Mouse (Mus musculus): ENCODE measurements around the gene Mgl2. TPM values are rescaled to one million over a fixed set of nuclear protein-coding genes. Genes with fewer than 3 reads are reported as not detected.
"Not testable (repeated sequence)": the region's sequence is repeated elsewhere in the genome, so short reads cannot be mapped to it uniquely, and the experiment has no call there.

Gene Mgl2
- polyA plus RNA-seq, 1 experiment from 2014 or later = 0.14 TPM

DNA sequence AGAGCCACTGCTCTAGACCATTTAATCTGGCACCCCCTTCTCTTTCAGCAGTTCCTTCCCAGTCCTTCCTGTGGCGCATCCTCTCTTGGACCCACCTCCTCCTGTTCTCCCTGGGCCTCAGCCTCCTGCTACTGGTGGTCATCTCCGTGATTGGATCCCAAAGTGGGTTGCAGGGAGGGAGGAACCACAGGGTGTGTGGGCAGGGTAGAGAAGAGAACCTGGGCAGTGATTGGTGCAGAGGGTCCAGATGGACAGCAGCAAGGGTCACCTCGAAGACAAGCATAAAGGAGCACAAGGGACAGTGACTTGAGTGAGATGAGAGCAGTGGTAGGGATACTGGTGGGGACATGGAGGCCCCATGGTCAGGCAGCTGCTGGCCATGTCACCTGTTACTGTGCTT, 4.9 kb downstream of the Mgl2 start:
- not testable (repeated sequence) for DNase-seq (ENCODE audit: low spot score); H3K27ac ChIP-seq (replicated peaks); H3K36me3 ChIP-seq (replicated peaks); H3K9me3 ChIP-seq; H3K4me3 ChIP-seq; H3K27me3 ChIP-seq (replicated peaks; ENCODE audit: low read depth, poor library complexity, severe bottlenecking); H3K4me1 ChIP-seq
- WGBS = 73% methylated on average over 3 of the region's 3 CpGs

DNA sequence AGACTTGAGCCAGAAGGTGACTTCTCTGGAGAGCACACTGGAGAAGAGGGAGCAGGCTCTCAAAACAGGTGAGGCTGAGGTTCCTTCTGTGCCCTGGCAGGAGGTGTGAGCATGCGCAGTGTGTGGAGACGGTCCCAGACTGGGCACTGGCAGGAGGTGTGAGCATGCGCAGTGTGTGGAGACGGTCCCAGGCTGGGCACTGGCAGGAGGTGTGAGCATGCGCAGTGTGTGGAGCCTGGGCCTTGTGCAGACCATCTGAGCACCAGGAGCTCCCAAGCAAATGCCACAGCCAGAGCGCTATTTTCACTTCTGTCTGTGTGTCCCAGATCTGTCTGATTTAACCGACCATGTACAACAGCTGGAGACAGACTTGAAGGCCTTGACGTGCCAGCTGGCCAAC, 5.8 kb downstream of the Mgl2 start:
- H3K9me3 ChIP-seq; H3K27me3 ChIP-seq (replicated peaks; ENCODE audit: low read depth, poor library complexity, severe bottlenecking); H3K36me3 ChIP-seq (replicated peaks); DNase-seq (ENCODE audit: low spot score); H3K4me1 ChIP-seq; H3K27ac ChIP-seq (replicated peaks); H3K4me3 ChIP-seq: not testable (repeated sequence)
- 91% methylated on average over 8 of the region's 8 CpGs for WGBS

DNA sequence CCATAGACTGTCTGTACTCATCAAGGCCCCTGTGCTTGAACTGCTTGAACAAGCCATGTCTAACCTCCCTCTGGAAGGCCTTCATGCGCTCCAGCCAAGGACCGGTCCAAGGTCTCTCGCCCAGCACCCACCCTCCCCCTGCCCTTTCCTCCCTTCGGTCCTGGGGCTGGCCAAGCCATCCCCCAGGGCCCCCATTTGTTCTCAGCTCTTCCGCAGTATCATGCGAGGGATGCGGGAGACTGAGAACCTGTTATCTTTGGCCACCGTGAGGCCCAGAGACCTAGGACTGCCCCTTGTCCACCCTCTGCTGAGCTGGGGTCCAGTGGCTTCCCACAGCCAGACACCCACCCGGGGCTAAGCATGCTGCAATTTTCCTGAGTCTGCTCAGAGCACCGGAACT, 9.0 kb downstream of the Mgl2 start:
- no peaks in the 10 kb centered on the region for H3K4me1 ChIP-seq
- no peaks in the 10 kb centered on the region for H3K27me3 ChIP-seq (replicated peaks; ENCODE audit: low read depth, poor library complexity, severe bottlenecking)
- H3K27ac ChIP-seq (replicated peaks) = no peak overlapping the region
- WGBS = 87% methylated on average over 10 of the region's 10 CpGs
- no peaks in the 10 kb centered on the region for H3K9me3 ChIP-seq
- DNase-seq (ENCODE audit: low spot score) = no peak
- no peaks in the 10 kb centered on the region for H3K36me3 ChIP-seq (replicated peaks)
- H3K4me3 ChIP-seq = no peak overlapping the region

DNA sequence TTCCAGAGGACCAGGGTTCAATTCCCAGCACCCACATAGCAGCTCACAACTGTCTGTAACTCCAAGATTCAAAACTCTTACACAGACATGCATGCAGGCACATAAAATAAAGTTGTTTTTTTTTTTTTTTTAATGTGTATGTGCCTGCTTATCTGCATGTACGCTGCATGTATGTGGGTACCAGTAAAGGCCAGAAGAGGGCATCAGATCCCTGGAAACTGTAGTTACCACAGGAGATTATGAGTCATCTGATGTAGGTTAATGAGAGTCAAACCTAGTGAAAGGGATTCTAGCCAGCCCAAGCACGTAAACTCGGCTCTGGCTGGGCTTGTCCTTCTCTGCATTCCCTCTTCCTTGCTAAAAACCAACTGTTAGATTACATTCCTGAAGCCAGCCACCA, 20.9 kb downstream of the Mgl2 start:
- no peak overlapping the region for H3K27ac ChIP-seq (replicated peaks)
- 75% methylated on average over 3 of the region's 3 CpGs for WGBS
- H3K36me3 ChIP-seq (replicated peaks) = no peaks in the 10 kb centered on the region
- H3K4me1 ChIP-seq = no peaks in the 10 kb centered on the region
- no peaks in the 10 kb centered on the region for H3K27me3 ChIP-seq (replicated peaks; ENCODE audit: low read depth, poor library complexity, severe bottlenecking)
- DNase-seq (ENCODE audit: low spot score) = no peak
- no peaks in the 10 kb centered on the region for H3K9me3 ChIP-seq
- H3K4me3 ChIP-seq = no peak overlapping the region

DNA sequence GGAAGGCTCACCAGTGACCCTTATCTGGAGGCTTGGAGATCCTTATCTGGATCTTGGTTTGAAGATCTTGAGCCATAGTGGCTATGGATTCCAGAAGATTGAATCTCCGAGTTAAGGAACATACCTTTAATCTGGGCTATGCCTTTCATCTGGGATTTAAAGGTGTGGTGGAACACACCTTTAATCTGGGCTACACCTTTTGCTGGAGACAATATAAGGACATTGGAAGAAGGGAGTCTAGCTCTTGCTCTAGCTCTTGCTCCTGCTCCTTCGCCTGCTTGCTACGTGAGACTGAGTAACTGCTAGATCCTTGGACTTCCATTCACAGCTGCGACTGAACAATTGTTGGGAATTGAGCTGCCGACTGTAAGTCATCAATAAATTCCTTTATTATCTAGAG, 25.8 kb downstream of the Mgl2 start, which contains the start of gene Clec10a:
TSS of gene Clec10a (plus strand) at position 301 of the 400 bp plus-strand sequence.
- not testable (repeated sequence) for DNase-seq (ENCODE audit: low spot score); H3K4me3 ChIP-seq; H3K9me3 ChIP-seq; H3K27ac ChIP-seq (replicated peaks); H3K27me3 ChIP-seq (replicated peaks; ENCODE audit: low read depth, poor library complexity, severe bottlenecking); H3K36me3 ChIP-seq (replicated peaks); H3K4me1 ChIP-seq
- no CpG with 5 or more reads among the region's 5 CpGs for WGBS

DNA sequence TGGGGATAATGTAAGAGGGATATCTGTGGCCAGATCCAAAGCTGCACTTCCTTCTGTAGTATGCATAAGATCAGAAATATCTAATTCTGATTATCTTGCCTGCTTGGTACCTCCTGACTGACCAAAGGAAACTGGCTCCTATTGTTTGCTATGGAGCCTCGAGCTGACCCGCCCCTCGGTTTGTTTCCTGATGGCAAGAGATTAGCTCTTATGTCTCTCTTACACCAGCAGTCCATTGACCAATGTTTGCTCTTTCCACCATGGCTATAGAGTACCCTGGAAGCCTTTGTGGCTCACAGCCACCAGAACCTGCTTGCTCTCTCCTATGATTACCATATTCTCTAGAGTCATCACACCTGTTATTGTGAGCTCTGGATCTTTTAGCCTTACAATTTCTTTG, 32.2 kb downstream of the Mgl2 start:
- WGBS = 75% methylated on average over 3 of the region's 3 CpGs
- DNase-seq (ENCODE audit: low spot score) = no peak
- Histone ChIP-seq H3K27me3 (replicated peaks; ENCODE audit: low read depth, poor library complexity, severe bottlenecking) (no peaks in the 10 kb centered on the region), H3K4me3 (no peak overlapping the region), H3K36me3 (replicated peaks) (no peaks in the 10 kb centered on the region), H3K9me3 (no peaks in the 10 kb centered on the region), H3K4me1 (no peaks in the 10 kb centered on the region), H3K27ac (replicated peaks) (no peak overlapping the region)

DNA sequence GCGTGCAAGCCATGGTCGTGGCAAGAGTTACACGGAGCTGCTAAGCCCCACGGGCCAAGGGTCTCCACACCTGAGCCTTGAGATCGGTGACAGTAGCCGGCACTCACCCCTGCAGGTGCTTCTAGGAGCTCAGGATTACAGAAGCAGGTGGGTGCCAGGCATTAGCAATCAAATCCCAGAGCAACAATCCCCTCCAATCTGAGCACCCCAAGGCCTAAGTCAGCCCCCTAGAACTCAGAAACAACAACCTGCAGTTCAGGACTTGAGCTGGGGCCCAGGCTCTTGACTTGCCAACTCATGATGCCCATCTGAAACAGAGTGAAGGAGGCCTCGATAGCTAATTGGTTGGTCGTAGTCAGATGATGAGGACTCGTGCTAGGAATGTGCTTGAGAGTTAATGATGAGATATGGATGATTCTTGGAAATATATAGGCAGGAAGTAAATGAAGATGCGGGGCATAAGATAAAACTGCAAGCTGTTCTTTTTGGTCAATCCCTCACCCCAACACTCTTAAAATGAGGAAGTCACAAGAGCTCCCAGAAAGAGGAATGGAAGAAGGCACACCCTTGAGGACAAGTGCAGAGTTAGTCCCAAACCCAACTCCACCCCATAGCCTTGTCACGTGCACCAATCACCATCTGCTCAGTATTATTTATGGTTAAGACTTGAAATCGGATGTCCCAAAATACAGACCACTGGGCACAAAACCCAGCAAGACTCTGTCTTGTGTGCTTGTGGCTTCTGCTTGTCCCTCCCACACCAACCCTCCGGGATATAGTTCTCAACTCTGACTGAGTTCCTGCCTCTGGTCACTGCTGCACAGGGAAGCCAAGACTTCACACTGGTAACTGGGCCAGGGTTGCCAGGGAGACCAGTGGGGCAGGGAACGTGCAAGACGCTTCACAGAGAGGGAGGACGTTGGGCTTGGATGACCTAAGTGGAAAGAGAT, 36.1 kb downstream of the Mgl2 start:
- H3K27ac ChIP-seq (replicated peaks) = no peak overlapping the region
- no peak overlapping the region for H3K4me3 ChIP-seq
- H3K27me3 ChIP-seq (replicated peaks; ENCODE audit: low read depth, poor library complexity, severe bottlenecking) = no peaks in the 10 kb centered on the region
- H3K9me3 ChIP-seq = no peaks in the 10 kb centered on the region
- H3K36me3 ChIP-seq (replicated peaks) = no peaks in the 10 kb centered on the region
- H3K4me1 ChIP-seq = peaks cover 11% of the 10 kb centered on the region
- WGBS = 78% methylated on average over 16 of the region's 16 CpGs
- DNase-seq (ENCODE audit: low spot score) = no peak

DNA sequence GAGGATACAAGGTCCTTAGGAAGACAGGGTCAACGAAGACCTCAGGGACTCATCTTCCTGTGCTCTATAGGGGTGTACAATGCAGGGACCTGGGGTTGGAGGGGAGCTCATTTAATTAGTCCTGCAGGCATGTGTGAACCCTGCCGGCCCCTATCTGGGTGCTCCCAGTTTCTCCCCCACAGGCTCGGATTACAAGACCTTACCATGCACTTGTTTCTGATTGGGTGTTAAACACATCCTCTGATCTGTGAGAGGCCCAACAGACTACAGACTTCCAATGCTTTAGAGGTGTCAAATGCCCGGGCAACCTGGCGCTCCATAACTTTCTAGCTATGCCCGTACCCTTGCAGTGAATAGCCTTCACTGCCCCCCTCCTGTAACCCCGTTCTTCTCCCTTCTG, 38.0 kb downstream of the Mgl2 start:
- 61% methylated on average over 7 of the region's 7 CpGs for WGBS
- no peak for DNase-seq (ENCODE audit: low spot score)
- Histone ChIP-seq H3K27ac (replicated peaks) (no peak overlapping the region), H3K4me1 (peaks cover 11% of the 10 kb centered on the region), H3K9me3 (no peaks in the 10 kb centered on the region), H3K36me3 (replicated peaks) (no peaks in the 10 kb centered on the region), H3K27me3 (replicated peaks; ENCODE audit: low read depth, poor library complexity, severe bottlenecking) (no peaks in the 10 kb centered on the region), H3K4me3 (no peak overlapping the region)

DNA sequence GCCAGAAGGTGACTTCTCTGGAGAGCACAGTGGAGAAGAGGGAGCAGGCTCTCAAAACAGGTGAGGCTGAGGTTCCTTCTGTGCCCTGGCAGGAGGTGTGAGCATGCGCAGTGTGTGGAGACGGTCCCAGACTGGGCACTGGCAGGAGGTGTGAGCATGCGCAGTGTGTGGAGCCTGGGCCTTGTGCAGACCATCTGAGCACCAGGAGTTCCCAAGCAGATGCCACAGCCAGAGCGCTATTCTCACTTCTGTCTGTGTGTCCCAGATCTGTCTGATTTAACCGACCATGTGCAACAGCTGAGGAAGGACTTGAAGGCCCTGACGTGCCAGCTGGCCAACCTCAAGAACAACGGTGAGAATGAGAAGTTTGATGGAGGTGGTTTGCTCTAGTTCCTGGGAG, 39.3 kb downstream of the Mgl2 start:
- WGBS = 90% methylated on average over 7 of the region's 7 CpGs
- not testable (repeated sequence) for H3K9me3 ChIP-seq; H3K36me3 ChIP-seq (replicated peaks); H3K4me3 ChIP-seq; H3K27me3 ChIP-seq (replicated peaks; ENCODE audit: low read depth, poor library complexity, severe bottlenecking); DNase-seq (ENCODE audit: low spot score); H3K27ac ChIP-seq (replicated peaks)
- H3K4me1 ChIP-seq = peaks cover 11% of the 10 kb centered on the region

DNA sequence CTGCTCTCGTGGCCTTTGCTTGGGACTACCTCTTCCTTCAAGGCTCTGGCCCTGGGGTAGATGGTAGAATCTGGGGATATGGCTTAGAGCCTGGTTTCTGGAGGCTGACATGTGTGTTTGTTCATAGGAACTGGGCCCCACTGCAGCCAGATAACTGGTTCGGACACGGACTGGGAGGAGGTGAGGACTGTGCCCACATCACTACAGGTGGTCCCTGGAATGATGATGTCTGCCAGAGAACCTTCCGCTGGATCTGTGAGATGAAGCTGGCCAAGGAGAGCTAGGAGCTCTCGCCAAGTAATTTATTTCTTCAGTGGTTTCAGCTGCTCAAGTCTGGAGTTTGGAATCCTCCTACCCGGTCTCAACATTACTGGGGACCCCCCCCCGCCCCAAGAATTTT, 40.2 kb downstream of the Mgl2 start:
- no peaks in the 10 kb centered on the region for H3K27me3 ChIP-seq (replicated peaks; ENCODE audit: low read depth, poor library complexity, severe bottlenecking)
- 82% methylated on average over 7 of the region's 7 CpGs for WGBS

DNA sequence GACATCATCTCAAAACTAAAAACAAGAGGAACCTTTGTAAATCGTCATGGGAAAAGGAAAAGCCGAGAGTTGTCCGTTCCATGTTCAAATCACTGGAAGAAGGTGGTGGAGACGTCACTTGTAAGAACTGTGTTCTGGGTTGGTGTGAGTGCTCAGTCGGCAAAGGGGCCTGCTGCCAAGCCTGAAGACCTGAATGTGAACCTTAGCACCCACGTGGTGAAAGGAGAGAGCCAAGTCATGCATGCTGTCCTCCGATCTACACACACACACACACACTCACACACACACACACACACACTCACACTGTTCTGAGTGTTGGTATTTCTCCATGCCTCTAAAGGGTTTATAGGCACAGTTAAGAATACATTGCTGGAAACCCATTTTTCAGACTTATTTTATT, 41.1 kb downstream of the Mgl2 start:
- H3K9me3 ChIP-seq = no peaks in the 10 kb centered on the region
- no peak overlapping the region for H3K27ac ChIP-seq (replicated peaks)
- DNase-seq (ENCODE audit: low spot score) = no peak
- H3K36me3 ChIP-seq (replicated peaks) = no peaks in the 10 kb centered on the region
- H3K4me1 ChIP-seq = peaks cover 11% of the 10 kb centered on the region
- no peaks in the 10 kb centered on the region for H3K27me3 ChIP-seq (replicated peaks; ENCODE audit: low read depth, poor library complexity, severe bottlenecking)
- WGBS = 81% methylated on average over 7 of the region's 7 CpGs
- no peak overlapping the region for H3K4me3 ChIP-seq

More for the DNA sequence above, 40.2 kb downstream of the Mgl2 start:
- Histone ChIP-seq H3K4me3 (no peak overlapping the region), H3K36me3 (replicated peaks) (no peaks in the 10 kb centered on the region), H3K9me3 (no peaks in the 10 kb centered on the region), H3K4me1 (peaks cover 11% of the 10 kb centered on the region), H3K27ac (replicated peaks) (no peak overlapping the region)
- no peak for DNase-seq (ENCODE audit: low spot score)

DNA sequence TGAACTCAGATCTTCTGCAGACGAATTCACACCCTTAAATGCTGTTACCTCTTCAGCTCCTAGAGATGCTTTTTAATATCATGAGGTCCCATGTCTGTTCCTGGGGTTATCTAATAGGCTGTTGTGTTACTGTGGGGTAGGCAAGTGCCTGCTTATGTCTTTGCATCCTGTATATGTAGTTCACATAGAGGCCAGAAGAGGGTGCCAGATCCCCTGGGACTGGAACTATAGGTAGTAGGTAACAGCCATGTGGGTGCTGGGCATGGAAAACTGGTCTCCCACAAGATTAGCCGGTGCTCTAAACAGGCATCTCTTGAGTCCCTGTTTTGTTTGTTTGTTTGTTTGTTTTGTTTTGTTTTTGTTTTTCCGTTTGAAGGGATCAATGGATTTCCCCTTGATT, 41.7 kb downstream of the Mgl2 start:
- Histone ChIP-seq H3K4me3 (no peak overlapping the region), H3K27ac (replicated peaks) (no peak overlapping the region), H3K9me3 (no peaks in the 10 kb centered on the region), H3K27me3 (replicated peaks; ENCODE audit: low read depth, poor library complexity, severe bottlenecking) (no peaks in the 10 kb centered on the region), H3K36me3 (replicated peaks) (no peaks in the 10 kb centered on the region), H3K4me1 (peaks cover 11% of the 10 kb centered on the region)
- 51% methylated on average over 3 of the region's 3 CpGs for WGBS
- no peak for DNase-seq (ENCODE audit: low spot score)

DNA sequence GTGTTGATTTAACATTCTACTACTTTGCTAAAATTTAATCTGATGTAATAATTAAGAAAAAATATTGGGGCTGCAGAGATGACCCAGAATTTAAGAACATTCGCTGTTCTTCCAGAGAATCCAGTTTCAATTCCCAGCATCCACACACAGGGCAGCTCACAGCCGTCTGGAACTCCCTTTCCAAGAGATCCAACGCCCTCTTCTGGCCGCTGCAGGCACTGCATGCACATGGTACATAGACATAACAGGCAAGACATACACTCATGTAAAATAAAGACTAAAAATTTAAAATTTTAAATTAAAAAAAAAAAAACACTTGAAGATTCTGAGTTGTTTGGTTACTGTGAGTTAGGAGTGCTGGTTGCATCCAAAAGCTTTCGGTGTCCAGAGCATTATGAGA, 42.2 kb downstream of the Mgl2 start:
- Histone ChIP-seq H3K9me3 (no peaks in the 10 kb centered on the region), H3K27me3 (replicated peaks; ENCODE audit: low read depth, poor library complexity, severe bottlenecking) (no peaks in the 10 kb centered on the region), H3K27ac (replicated peaks) (no peak overlapping the region), H3K4me1 (peaks cover 11% of the 10 kb centered on the region), H3K4me3 (no peak overlapping the region), H3K36me3 (replicated peaks) (no peaks in the 10 kb centered on the region)
- WGBS = 50% methylated on average over 5 of the region's 5 CpGs
- DNase-seq (ENCODE audit: low spot score) = no peak

All from embryonic facial prominence, embryonic 10.5 days (tissue).